Mouse (Mus musculus): ENCODE results near the gene Pla2r1. TPM values are rescaled to one million over a fixed set of nuclear protein-coding genes. Genes with fewer than 3 reads are reported as not detected.

Pla2r1 gene
- total RNA-seq, 2 experiments from 2014 or later, result not detected

DNA sequence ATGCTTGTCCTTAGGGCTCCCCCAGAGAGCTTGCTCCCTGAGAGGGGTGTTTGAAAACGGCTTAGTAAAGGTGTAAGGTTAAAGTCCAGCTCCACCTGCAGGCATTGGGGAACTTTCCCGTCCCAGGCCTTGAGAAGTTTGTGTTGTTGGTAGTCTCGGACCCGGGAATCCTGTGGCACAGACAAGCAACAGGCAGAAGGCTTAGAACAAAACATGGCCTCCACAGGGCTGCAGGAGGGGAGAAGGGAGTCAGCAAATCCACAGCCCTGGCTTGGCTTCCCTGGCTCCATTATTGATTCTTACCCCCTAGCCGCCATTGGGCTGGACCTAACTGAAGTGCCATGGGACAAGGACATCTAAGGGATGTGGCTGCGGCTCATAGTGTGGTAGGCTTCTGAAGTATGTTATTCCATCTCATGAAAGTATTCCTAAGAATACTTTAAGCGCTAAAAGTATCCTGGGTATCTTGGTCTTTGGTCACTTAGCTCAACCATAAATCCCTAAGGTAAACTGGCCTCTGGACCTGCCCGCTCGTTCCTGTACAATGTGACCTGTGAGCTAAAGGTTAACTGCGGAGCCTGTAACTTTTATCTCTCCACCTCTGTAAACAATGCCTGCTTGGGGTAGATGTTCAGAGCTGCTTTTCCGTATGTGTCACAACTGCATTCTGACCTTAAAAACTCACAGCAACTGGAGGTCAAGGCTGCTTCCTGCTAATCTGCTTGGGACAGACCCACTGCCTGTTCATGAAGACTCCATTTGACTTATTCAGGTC is 142.9 kb downstream of the Pla2r1 start:
- ATAC-seq (replicated peaks; ENCODE audit: low FRiP score, low TSS enrichment, poor library complexity, severe bottlenecking), result no peak

DNA sequence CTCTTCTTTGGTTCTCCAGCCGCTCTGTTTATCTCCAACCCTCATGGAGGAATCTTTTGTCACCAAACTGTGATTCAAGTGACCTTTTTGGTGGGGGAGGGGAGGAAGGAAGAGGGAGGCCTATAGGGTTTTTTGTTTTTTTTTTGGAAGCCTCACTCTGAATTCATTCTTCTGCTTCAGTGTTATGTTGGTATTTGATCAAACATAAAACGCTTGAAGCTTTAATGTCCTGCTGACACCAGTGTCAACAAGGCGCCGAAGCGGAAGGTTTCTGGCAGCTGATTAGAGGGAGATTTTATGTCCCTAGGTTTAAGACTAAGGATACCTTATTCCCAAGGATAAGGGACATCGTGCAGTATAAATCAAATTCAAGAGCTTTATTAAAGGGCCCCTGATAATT is 143.9 kb downstream of the Pla2r1 start:
- no peak for ATAC-seq (replicated peaks; ENCODE audit: low FRiP score, low TSS enrichment, poor library complexity, severe bottlenecking)

DNA sequence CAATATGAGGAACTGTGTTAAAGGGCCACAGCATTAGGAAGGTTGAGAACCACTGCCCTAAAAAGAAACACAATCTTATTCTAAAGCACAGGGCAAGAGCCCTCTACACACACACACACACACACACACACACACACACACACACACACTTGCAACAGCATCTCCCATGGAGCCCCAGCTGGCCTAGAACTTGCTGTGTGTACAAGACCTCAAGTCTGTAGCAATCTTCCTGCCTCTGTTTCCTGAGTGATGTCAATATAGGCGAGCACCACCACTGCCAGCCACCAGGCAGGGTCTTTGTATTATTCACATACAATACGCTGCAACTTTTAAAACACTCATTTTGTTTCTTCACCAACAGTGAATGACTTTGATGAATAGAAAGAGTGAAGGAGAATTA is 145.7 kb downstream of the Pla2r1 start:
- no peak for ATAC-seq (replicated peaks; ENCODE audit: low FRiP score, low TSS enrichment, poor library complexity, severe bottlenecking)

DNA sequence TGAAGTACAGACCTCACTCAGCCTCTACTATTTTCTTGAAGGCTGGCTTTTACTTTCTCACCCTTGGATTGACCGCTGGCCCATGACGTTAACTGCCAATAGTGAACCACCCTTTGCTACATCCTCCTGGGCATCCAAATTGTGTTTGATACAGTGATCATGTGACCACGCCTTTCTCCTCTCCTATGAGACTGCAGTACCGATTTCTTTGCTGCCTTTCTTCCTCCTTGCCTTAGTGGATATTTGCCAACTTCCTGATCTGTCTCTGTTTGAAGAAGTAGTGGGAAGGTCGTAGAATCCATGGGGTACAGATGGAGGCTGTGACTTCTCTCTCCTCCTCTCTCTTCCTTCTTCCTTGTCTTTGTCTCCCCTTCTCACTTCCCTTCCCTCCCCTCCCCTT is 147.7 kb downstream of the Pla2r1 start:
- no peak for ATAC-seq (replicated peaks; ENCODE audit: low FRiP score, low TSS enrichment, poor library complexity, severe bottlenecking)

DNA sequence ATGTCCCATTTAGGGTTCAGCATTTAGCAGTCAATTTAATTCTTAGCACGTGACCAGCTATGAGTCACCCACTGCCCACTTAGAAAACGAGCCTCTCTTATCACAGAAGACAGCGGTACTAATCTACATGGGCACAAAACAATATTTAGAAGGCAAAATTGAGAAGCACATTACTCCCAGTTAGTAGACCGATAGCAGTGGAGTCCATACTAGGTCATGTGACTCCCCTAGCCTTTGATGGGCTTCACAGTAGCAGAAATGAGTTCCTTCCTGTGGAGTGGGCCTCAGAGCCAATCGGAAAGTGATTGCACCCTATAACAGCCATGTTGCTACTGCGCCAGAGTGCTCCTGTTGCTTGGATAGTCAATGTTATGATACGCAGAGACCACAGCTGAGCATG is 148.3 kb downstream of the Pla2r1 start:
- ATAC-seq (replicated peaks; ENCODE audit: low FRiP score, low TSS enrichment, poor library complexity, severe bottlenecking), result no peak

- no peak for ATAC-seq (replicated peaks; ENCODE audit: low FRiP score, low TSS enrichment, poor library complexity, severe bottlenecking)
Measured at GRCm38 (mm10) chr2:60401694-60402093, 151.4 kb downstream of the Pla2r1 start.

DNA sequence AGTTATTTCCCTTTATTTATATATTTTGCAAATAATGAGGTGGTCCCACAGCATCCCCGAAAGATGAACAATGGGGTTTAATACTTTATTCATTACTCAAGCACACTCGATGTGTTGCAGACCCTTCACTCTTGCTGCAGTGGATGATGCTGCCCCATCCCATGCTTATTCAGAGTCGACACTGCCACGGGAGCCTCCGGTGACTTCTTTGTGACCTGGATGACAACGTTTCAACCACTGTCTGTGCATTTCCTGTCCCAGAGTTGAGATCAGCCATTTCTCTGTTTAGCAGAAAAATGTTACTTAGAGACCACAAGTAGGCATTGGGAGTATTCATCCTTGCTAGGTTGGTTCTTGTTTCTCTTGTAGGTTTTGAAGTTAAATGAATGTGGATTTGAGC is 159.3 kb downstream of the Pla2r1 start:
- ATAC-seq (replicated peaks; ENCODE audit: low FRiP score, low TSS enrichment, poor library complexity, severe bottlenecking), result no peak

GRCm38 (mm10) chr2:60392286-60392685 is 160.8 kb downstream of the Pla2r1 start:
- ATAC-seq (replicated peaks; ENCODE audit: low FRiP score, low TSS enrichment, poor library complexity, severe bottlenecking), result no peak

- no peak for ATAC-seq (replicated peaks; ENCODE audit: low FRiP score, low TSS enrichment, poor library complexity, severe bottlenecking)
Measured at GRCm38 (mm10) chr2:60387363-60387762, 165.7 kb downstream of the Pla2r1 start.

- ATAC-seq (replicated peaks; ENCODE audit: low FRiP score, low TSS enrichment, poor library complexity, severe bottlenecking), result no peak
Measured at GRCm38 (mm10) chr2:60386835-60387234, 166.3 kb downstream of the Pla2r1 start.

DNA sequence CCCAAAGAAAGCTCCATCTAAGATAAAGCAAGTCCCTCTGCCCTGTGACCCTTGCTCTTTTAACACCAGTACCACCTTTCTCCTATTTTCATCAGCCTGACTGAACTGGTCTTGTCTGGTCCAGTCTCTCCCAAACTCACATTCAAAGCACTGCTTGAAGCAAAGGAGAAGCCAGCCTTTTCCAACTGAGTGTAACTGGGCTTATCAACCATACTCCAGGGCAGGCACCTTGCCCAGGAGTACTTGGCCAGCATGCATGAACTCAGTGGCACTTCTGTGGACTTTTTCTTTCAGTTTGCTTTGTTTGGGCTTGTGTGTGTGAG is 168.4 kb downstream of the Pla2r1 start:
- ATAC-seq (replicated peaks; ENCODE audit: low FRiP score, low TSS enrichment, poor library complexity, severe bottlenecking), result peak; percentile 29; the same call in 1 of the 2 replicates

DNA sequence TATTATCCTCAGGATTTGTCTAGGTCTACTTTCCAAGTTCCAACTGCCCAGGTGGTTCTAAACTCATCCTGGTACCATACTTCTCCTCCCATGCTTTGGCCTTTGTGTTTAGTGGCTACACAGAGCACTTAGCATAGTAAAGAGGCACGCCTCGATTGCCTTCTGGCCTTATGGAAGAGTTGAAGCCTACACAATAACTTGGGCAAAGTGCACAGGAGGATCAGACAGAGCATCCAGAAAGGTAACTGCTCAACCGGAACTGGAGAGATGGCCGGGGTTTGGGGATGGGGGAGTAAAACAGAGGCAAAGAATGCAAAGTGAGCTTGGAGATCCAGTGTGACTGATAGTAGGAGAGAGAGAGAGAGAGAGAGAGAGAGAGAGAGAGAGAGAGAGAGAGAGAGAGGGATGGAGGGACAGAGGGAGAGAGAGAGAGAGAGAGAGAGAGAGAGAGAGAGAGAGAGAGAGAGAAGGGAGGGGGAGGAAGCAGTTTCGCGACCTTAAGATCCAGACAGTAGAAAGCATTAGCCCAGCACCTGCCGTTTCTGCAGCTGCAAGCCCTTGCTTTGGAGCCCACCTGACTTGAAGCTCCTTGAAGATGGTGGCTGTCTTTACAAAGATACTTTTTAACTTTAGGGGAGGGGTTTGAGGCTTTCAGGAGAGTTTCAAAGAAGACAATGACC is 168.9 kb downstream of the Pla2r1 start:
- ATAC-seq (replicated peaks; ENCODE audit: low FRiP score, low TSS enrichment, poor library complexity, severe bottlenecking), result no peak

GRCm38 (mm10) chr2:60382858-60383669 is 170.0 kb downstream of the Pla2r1 start, which contains the start of gene Ly75:
Ly75 (minus strand) TSS chr2:60383303.
- peak; percentile 99 for ATAC-seq (replicated peaks; ENCODE audit: low FRiP score, low TSS enrichment, poor library complexity, severe bottlenecking)

GRCm38 (mm10) chr2:60382346-60382745 is 170.8 kb downstream of the Pla2r1 start:
- no peak for ATAC-seq (replicated peaks; ENCODE audit: low FRiP score, low TSS enrichment, poor library complexity, severe bottlenecking)

DNA sequence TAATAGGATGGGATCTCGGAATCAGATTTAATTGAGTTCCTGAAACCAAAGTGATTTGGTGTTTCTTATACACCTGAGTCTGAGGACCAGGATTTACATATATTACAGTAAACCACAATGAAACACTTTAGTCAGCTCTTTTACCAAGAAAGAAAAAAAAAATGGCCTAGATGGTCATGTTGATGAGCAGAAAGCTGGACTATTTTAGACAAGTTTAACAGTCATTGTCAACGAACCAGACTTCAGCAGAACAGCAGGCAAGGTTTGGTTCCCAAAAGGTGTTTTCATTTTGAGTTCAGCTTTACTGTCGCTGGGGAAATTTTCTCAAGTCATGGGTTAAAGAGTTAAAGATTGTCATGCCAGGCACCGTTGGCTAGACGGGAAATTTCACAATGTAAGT is 175.8 kb downstream of the Pla2r1 start:
- ATAC-seq (replicated peaks; ENCODE audit: low FRiP score, low TSS enrichment, poor library complexity, severe bottlenecking), result no peak

DNA sequence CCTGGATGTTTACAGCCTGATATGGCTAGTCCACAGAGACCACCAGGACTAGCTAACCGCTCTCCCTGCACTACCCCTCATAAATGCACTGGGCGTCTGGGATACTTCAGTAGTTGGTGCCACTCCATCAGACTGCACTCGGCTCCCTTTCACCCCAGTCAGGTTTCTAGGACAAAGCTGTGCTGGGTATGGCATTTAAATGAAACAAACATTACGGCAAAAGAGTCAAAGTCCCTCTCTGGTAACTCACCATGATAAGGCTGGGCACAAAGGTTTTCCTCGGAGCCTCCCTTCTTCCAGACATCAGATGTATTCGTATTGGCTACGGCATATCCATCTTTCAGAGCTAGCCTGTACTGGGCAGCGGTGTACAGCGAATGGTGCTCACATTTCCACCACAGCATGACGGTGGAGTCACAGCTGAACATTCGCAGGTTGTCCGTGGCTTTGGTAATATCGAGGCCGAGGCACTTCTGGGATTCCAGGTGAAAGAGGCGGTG is 177.4 kb downstream of the Pla2r1 start:
- no peak for ATAC-seq (replicated peaks; ENCODE audit: low FRiP score, low TSS enrichment, poor library complexity, severe bottlenecking)

DNA sequence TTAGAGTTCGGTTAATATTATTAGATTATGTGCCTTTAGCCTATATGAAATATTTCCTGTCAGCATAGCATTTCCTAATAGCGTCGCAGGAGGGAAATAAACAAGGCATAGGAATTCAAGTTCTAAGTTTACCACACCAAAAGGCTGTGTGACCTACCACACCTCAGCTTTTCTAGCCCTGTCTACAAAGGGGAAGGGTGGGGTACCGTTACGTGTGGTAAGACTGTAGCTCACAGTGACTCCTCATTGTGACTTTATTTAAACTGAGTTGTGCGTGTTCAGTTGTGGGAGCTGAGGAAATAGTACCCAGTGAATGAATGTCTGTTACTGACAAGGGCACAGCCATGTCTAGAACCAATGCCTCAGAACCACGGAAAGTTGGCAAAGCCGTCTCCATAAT is 178.0 kb downstream of the Pla2r1 start:
- no peak for ATAC-seq (replicated peaks; ENCODE audit: low FRiP score, low TSS enrichment, poor library complexity, severe bottlenecking)

DNA sequence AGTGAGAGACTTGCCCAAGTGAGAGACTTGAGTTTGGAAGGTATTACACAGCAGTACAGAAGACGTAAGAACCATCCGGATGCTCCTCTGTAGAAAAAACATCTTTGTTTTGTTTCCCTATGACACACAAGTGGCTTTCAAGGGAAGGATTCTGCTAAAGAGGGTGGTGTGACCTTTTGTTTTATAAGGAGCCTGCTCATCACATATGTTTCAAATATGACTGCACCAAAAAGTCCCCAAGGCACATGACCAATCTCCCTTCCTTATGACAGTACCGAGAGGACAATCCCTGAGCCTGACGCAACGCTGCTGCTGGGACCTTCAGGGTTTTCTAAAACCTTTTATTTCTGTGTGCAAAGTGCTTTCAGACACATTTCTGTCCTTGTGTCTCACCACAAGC is 182.9 kb downstream of the Pla2r1 start:
- no peak for ATAC-seq (replicated peaks; ENCODE audit: low FRiP score, low TSS enrichment, poor library complexity, severe bottlenecking)

DNA sequence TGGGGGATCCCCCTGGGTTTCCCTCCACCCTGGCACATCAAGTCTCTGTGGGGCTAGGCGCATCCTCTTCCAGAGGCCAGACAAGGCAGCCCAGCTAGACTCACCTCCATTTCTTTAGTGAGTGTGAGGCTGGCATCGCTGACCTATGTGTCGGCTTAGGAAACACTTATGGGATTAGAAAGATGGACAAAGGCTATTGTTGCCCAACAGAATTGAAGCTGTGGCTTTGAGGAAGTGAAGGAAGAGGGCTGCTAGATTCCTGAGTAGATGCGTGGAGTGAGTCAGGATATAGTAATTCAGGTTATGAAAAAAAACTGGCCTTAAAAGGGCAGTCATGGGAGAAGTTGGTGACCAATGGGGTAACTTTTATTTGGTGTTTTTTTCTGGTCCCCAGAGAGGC is 183.7 kb downstream of the Pla2r1 start:
- no peak for ATAC-seq (replicated peaks; ENCODE audit: low FRiP score, low TSS enrichment, poor library complexity, severe bottlenecking)

GRCm38 (mm10) chr2:60367871-60368270 is 185.2 kb downstream of the Pla2r1 start:
- ATAC-seq (replicated peaks; ENCODE audit: low FRiP score, low TSS enrichment, poor library complexity, severe bottlenecking), result no peak

Measured in megakaryocyte-erythroid progenitor cell, adult 5-6 weeks (primary cell).